Mouse (Mus musculus): ENCODE results near the gene Ppp1r9a. TPM values are rescaled to one million over a fixed set of nuclear protein-coding genes. Genes with fewer than 3 reads are reported as not detected.
"Not testable (repeated sequence)": the region's sequence is repeated elsewhere in the genome, so short reads cannot be mapped to it uniquely, and the experiment has no call there.

Ppp1r9a gene
- 3.3 and 3.5 TPM in 2 replicates for polyA plus RNA-seq (2011; ENCODE audit: insufficient read depth, insufficient read length, low replicate concordance, missing spikeins)

DNA sequence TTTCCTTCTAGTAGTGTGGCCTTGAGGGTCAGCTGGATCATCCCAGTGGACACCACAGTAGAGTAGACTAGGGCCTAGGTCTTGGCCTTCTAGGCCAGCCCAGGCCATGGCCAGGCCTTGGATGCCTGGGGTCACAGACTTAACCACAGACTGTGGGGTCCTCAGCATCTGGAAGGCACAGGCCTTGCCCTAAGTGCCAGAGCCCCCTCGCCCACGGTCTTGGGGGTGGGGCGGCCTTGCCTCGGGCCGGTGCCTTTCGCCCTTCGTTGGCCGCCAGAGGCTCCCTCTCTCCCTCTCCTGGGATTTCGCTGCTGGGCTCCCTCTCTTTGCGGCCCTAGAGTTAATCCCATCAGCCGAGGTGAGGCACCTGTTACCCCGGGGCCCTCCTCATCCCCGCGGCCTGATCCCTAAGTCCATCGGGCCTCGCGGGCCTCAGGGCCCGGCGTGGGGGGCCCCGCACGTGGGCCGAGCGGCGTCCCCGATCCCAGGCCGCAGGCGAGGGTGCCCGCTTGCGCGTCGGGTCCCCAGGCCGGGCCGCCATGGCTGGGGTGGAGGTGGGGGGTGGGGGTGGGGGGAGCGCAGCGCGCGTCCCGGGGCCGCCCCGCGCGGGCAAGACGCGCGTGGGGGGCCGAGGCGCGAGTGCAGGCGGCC, at the start of gene Ppp1r9a:
Ppp1r9a (plus strand) TSS at position 244 of the 651 bp plus-strand sequence.
- Histone ChIP-seq H3K4me3 (replicated peaks; ENCODE audit: control insufficient read depth, low read depth, low read length) (peak within 1 kb of the TSS; percentile 65), H3K4me1 (ENCODE audit: control insufficient read depth, insufficient read depth, low read length) (no peaks in the 10 kb centered on the region), H3K27ac (ENCODE audit: control insufficient read depth, insufficient read depth, low read depth, low read length, poor library complexity) (no peak within 1 kb of the TSS)
- no peak for TF ChIP-seq POLR2A (IDR thresholded peaks at IDR 0.05; ENCODE audit: borderline replicate concordance, control insufficient read depth, low read depth, low read length)
- TF ChIP-seq CTCF (IDR thresholded peaks at IDR 0.05; ENCODE audit: control insufficient read depth, insufficient read depth, low read length): no peak
- WGBS: under 1% methylated on average over 42 of the region's 49 CpGs

DNA sequence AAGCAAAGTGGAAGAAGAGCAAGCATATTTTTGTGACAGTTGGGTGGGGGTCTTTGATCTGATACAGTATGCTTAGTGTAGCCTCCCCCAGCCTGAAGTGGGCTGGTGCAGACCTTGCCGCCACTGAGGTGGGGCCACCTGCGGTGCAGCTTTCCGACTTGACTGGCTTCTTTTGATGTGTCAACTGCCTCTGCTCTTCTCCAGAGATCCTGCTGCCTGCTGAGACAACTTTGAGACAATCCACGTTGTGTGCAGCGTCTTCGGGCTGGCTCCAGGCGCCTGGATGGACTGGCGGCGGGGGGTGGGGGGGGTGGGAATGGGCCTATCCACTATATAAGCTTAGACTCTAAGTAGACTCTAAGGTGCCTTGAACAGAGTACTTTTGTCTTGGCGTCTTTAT, 47.5 kb upstream of the Ppp1r9a start:
- TF ChIP-seq CTCF (IDR thresholded peaks at IDR 0.05; ENCODE audit: control insufficient read depth, insufficient read depth, low read length) (no peak), POLR2A (IDR thresholded peaks at IDR 0.05; ENCODE audit: borderline replicate concordance, control insufficient read depth, low read depth, low read length) (no peak)
- H3K4me3 ChIP-seq (replicated peaks; ENCODE audit: control insufficient read depth, low read depth, low read length): no peak overlapping the region
- H3K4me1 ChIP-seq (ENCODE audit: control insufficient read depth, insufficient read depth, low read length): no peaks in the 10 kb centered on the region
- H3K27ac ChIP-seq (ENCODE audit: control insufficient read depth, insufficient read depth, low read depth, low read length, poor library complexity): no peak overlapping the region
- 89% methylated on average over 10 of the region's 10 CpGs for WGBS

DNA sequence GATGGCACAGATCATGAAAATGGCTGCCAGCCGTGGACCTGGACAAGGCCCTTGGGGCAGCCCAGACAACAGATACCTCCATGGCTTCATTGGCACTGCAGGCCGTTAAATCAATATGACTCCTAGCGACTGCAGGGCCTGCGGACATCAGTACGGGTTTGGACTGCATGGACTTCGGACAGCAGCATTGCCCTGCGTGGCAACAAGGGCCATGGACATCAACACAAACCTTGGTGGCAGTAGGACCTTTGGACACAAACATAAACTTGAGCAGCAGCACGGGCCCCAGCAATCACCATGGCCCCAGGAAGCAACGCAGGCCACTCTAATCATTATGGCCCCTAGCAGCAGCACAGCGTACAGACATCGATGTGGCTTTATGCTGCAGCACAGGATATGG, 45.8 kb upstream of the Ppp1r9a start:
- TF ChIP-seq CTCF (IDR thresholded peaks at IDR 0.05; ENCODE audit: control insufficient read depth, insufficient read depth, low read length): no peak
- no peak for TF ChIP-seq POLR2A (IDR thresholded peaks at IDR 0.05; ENCODE audit: borderline replicate concordance, control insufficient read depth, low read depth, low read length)
- WGBS: 91% methylated on average over 11 of the region's 11 CpGs
- Histone ChIP-seq H3K4me1 (ENCODE audit: control insufficient read depth, insufficient read depth, low read length) (no peaks in the 10 kb centered on the region), H3K27ac (ENCODE audit: control insufficient read depth, insufficient read depth, low read depth, low read length, poor library complexity) (no peak overlapping the region), H3K4me3 (replicated peaks; ENCODE audit: control insufficient read depth, low read depth, low read length) (no peak overlapping the region)

DNA sequence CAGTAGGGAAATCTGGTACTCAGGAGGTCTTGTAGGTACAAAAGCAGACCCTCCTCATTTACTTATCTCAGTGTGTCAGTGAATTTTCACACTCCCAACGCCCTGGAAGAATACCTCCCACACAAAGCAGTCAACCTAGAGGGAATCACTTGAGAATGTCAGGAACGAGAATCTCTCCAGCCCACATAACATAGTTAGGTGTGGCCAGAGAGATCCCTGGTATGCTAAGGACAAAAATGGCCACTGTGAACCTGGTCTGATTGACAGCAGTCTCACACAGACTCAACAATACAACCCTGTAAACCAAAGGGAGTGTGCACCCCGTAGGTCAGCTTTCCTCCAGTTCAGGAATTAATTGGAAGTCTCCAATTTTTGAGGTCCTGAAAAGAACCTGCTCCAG, 18.4 kb upstream of the Ppp1r9a start:
- 78% methylated on average over 3 of the region's 3 CpGs for WGBS
- TF ChIP-seq CTCF (IDR thresholded peaks at IDR 0.05; ENCODE audit: control insufficient read depth, insufficient read depth, low read length) (no peak), POLR2A (IDR thresholded peaks at IDR 0.05; ENCODE audit: borderline replicate concordance, control insufficient read depth, low read depth, low read length) (no peak)
- Histone ChIP-seq H3K4me3 (replicated peaks; ENCODE audit: control insufficient read depth, low read depth, low read length) (no peak overlapping the region), H3K4me1 (ENCODE audit: control insufficient read depth, insufficient read depth, low read length) (no peaks in the 10 kb centered on the region), H3K27ac (ENCODE audit: control insufficient read depth, insufficient read depth, low read depth, low read length, poor library complexity) (no peak overlapping the region)

DNA sequence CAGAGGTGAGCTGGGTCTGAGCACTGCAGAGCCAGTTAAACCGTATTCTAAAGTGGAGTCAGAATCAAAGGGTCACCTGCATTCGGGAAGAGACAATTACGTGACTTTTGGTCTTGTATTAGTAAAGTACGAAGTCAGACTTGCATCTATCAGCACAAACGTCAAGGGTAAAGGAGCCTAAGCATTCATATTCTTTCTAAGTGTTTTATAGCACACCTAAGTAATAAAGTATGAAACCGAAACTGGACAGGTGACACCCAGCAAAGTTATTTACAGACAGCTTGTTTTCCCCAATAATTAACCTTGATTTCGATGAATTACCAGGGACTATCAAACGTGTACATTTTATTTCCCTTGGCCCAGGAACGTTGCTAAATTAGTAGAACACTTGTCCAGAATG, 13.2 kb upstream of the Ppp1r9a start:
- 72% methylated on average over 9 of the region's 9 CpGs for WGBS
- no peak overlapping the region for H3K4me3 ChIP-seq (replicated peaks; ENCODE audit: control insufficient read depth, low read depth, low read length)
- no peak overlapping the region for H3K27ac ChIP-seq (ENCODE audit: control insufficient read depth, insufficient read depth, low read depth, low read length, poor library complexity)
- no peaks in the 10 kb centered on the region; the same call in 1 of the 2 replicates for H3K4me1 ChIP-seq (ENCODE audit: control insufficient read depth, insufficient read depth, low read length)
- TF ChIP-seq POLR2A (IDR thresholded peaks at IDR 0.05; ENCODE audit: borderline replicate concordance, control insufficient read depth, low read depth, low read length) (no peak), CTCF (IDR thresholded peaks at IDR 0.05; ENCODE audit: control insufficient read depth, insufficient read depth, low read length) (no peak)

DNA sequence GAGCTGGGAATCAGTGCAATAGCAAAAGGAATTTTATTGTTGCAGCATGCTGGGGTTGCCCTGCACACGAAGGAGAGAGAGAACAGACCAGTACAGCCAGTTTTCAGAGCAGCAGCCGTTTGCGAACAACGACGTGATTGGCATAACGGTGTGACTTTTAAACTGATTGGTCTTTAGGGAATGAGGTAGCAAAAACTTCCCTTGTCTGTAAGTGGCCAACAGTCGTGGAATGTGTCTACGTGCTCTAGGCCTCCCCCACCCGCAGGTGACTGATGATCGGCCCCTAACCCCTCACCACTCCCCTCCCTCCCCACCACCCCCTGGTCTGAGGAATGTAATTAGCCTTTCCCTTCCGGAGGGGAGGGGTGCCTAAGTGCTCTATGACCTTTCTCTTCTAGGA, 10.3 kb upstream of the Ppp1r9a start:
- H3K4me3 ChIP-seq (replicated peaks; ENCODE audit: control insufficient read depth, low read depth, low read length): no peak overlapping the region
- TF ChIP-seq CTCF (IDR thresholded peaks at IDR 0.05; ENCODE audit: control insufficient read depth, insufficient read depth, low read length) (no peak), POLR2A (IDR thresholded peaks at IDR 0.05; ENCODE audit: borderline replicate concordance, control insufficient read depth, low read depth, low read length) (no peak)
- WGBS: 86% methylated on average over 11 of the region's 11 CpGs
- no peak overlapping the region for H3K27ac ChIP-seq (ENCODE audit: control insufficient read depth, insufficient read depth, low read depth, low read length, poor library complexity)
- no peaks in the 10 kb centered on the region; the same call in 1 of the 2 replicates for H3K4me1 ChIP-seq (ENCODE audit: control insufficient read depth, insufficient read depth, low read length)

DNA sequence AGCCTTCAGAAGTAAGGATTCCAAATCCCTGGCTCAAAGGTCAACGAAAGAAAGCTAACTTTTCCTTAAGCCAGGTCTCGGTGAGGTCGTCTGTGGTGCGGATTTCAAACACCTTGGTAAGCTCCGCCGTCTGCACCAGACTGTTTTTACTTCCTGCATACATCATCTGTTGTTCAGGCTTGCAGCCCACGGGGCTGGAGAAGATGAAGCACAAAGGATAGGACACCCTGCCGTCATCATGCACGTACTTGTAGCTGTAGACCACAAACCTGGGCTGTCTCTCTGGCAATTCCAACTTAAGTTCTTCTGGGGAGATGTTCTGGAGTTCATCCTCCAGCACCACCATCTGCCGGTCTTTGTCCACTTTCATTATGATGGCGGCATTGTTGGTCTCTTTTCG, 9.4 kb upstream of the Ppp1r9a start:
- not testable (repeated sequence) for H3K4me3 ChIP-seq (replicated peaks; ENCODE audit: control insufficient read depth, low read depth, low read length); H3K4me1 ChIP-seq (ENCODE audit: control insufficient read depth, insufficient read depth, low read length); H3K27ac ChIP-seq (ENCODE audit: control insufficient read depth, insufficient read depth, low read depth, low read length, poor library complexity)
- 73% methylated on average over 12 of the region's 12 CpGs for WGBS

DNA sequence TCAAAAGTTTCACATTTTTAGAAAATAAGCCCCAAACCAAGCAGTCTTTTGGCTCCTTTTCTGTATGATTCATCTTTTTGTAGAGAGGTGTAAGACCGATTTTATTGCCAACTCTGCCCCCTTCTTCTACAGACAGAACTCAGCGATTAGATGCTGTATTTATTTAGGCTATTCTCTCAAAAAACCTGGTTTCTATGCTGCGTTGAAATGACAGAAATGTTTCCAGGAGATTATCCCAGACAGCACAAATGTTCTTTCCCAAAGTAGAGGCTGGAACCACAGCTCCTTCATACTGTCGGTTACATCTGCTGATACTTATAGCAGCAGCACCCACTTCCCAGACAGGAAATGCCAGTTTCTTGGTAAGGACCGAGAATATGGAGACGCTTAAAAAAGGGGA, 2.8 kb upstream of the Ppp1r9a start:
- TF ChIP-seq CTCF (IDR thresholded peaks at IDR 0.05; ENCODE audit: control insufficient read depth, insufficient read depth, low read length): no peak
- no peak for TF ChIP-seq POLR2A (IDR thresholded peaks at IDR 0.05; ENCODE audit: borderline replicate concordance, control insufficient read depth, low read depth, low read length)
- Histone ChIP-seq H3K4me3 (replicated peaks; ENCODE audit: control insufficient read depth, low read depth, low read length) (no peak overlapping the region), H3K4me1 (ENCODE audit: control insufficient read depth, insufficient read depth, low read length) (no peaks in the 10 kb centered on the region), H3K27ac (ENCODE audit: control insufficient read depth, insufficient read depth, low read depth, low read length, poor library complexity) (no peak overlapping the region)
- WGBS: 84% methylated on average over 6 of the region's 6 CpGs
